Mouse (Mus musculus): ENCODE data around the gene Scyl1.

DNA sequence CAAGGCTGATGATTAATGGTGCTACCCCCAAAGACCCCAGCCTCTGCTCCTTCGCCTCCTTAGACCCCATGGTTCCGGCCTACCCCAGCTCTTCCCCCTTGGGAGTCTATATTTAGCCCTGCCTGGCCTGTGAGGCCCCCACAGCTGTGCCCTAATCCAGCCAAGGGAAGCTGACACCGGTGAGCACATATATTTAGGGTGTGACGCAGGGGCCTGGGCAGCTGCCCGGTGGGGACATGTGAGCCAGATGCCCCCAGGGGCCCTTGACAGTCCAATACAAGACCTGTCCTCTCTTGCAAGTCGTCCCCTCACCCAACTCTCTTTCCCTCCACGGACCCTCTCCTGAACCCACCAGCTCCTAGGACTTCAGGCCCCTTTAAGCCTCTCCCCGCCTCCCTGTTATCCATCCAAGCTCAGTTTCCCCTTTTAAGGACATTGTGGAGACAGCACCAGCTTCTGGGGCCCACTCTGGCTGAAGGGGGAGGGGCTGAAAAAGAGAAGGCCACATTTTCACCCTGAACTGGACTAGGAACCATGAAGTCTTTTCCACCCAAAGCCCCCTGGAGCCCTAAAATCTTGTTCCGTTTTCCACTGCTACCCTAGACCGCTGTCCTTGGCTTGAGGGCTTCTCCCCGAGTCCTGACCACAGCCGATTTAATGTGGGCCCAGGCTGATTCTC is 46.1 kb downstream of the Scyl1 start:
- TF ChIP-seq POLR2A (IDR thresholded peaks at IDR 0.05; ENCODE audit: extremely low read depth, insufficient read depth, low read length) (no peak), CTCF (IDR thresholded peaks at IDR 0.05; ENCODE audit: low read depth, low read length) (no peak)
